Mouse (Mus musculus): Measurements from ENCODE around the gene Suv39h2. TPM values are rescaled to one million over a fixed set of nuclear protein-coding genes. Genes with fewer than 3 reads are reported as not detected.

The Suv39h2 gene
- 3.2 TPM for polyA plus RNA-seq (2014; fragmentation: Illumina TruSeq; extraction: RNeasy Lipid Tissue Mini Kit (QIAGEN cat#74804); ENCODE audit: low read depth, low replicate concordance)

DNA sequence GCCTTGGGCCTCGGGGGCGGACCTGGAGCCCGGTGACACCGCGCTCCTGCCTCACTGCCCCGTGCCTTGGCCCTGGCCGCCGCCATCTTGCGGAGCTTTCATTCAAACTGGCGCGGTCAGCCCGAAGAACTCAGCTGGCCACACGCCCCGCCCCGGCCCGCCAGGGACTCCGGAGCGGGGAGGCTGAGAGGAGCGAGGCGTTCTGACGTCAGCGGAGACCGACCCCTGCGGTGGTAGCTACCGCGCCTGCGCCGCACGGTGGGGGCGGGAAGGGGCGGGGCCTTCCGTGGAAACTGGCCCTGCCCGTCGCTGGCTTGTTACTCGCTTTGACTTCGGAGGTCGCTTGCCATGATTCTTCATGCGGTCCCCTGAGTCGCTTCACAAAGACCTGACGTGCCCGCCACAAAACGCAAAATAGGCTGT is at the start of gene Suv39h2:
Suv39h2 (minus strand) TSS at position 171 of the 423 bp plus-strand sequence.

DNA sequence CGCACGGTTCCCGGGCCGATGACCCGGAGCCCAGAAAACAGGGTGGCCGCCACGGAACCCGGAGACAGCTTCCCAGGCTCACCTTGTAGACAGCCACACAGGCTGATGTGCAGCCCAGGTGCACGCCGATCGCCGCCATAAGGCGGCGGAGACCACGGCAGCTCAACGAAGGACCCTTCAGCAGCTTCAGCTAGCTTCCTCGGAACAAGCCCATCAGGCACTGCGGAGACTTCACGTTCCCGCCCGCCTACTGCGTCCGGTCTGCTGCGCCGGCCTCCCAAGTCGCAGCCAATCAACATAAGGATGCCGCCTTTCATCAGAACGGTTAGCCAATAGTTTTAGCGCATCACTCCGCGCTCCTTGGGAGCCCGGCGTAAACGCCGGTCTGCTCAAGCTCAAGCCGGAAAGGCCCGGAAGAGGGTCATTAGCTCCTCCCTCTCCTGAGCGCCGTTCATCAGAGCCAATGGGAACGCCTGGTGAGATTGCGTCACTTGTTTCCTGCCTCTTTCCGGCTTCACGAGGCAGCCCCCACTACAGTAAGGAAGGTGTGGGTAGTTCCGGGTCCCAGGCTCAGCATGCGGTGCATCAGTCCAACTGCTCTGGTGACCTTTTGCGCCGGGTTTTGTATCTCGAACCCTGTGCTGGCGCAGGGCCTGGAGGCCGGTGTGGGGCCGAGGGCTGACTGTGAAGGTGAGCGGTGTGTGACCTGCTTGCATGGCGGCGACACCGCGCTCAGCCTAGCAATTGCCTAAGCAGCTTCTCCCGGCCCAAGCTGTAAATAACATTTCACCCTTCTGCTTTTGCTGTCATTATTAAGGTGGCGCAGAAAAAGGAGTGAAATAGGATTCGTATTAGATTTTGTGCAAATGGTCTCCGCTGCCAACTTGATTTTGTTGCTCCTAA is 38.0 kb upstream of the Suv39h2 start, which contains the start of the genes Gm45902, Hspa14 and Cdnf:
Gm45902 (minus strand) TSS at position 239 of the 903 bp plus-strand sequence.
Hspa14 (minus strand) TSS at position 263 of the 903 bp plus-strand sequence.
Cdnf (plus strand) TSS at position 479 of the 903 bp plus-strand sequence.

DNA sequence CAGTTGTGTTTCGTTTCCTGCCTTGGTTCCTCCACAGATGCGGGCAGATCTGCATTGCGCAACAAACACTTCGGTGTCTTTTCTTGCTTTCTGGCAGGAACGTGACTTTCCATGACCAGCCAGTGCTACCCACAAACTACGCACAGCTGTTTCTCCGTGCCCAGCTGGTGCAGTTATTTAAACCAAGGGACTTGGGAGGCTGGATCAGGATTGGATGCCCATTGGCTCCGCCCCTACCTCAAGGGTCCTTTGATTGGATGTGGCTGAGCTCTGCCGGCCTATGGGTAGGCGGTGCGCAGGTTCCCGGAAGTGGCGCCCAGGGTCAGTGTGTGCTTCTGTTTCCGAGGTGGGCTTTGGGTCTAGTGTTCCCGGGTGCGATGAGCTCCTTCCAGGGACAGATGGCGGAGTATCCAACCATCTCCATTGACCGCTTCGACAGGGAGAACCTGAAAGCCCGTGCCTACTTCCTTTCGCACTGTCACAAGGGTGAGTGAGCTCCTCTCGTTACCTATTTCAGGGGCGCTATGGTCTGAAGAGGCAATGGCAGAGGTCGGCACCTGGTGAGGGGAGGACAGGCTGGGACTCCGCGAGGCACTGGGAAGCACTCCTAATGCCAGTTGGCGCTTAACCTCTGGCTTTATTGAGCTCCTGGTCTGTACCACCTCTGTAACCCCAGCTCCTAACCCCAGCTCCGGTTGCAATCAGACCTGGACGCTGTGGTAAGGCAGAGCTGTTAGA is 50.8 kb downstream of the Suv39h2 start, which contains the start of gene Dclre1c:
Dclre1c (plus strand) TSS at position 291 of the 738 bp plus-strand sequence.

DNA sequence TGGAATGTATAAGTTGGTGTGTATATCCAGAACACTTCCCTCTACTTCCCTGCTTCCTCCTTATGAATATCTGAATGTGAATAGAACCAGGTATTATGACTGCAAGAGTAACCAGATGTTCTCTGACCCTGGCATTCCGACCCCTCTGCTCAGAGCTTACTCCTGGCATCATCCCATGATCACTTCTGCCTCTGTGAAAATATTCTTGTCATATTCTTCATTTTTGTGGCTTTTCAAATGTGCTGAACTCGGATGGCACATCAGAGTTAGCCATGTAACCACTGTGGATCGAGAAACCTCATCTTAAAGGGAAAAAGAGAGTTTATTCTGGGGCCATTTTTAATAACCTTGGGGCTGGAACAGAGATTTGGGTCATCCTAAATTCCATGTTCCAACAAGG is 52.3 kb downstream of the Suv39h2 start, which contains the start of gene Meig1:
Meig1 (minus strand) TSS at position 101 of the 400 bp plus-strand sequence.

Other genes starting within 250 kb of the Suv39h2 start
- 27.6 TPM for gene Nmt2, start 190.8 kb downstream of the Suv39h2 start, polyA plus RNA-seq (2014; fragmentation: Illumina TruSeq; extraction: RNeasy Lipid Tissue Mini Kit (QIAGEN cat#74804); ENCODE audit: low read depth, low replicate concordance)
- 8.7 TPM for gene Rpp38, start 142.4 kb downstream of the Suv39h2 start, polyA plus RNA-seq (2014; fragmentation: Illumina TruSeq; extraction: RNeasy Lipid Tissue Mini Kit (QIAGEN cat#74804); ENCODE audit: low read depth, low replicate concordance)
- gene Acbd7, start 138.9 kb downstream of the Suv39h2 start, polyA plus RNA-seq (2014; fragmentation: Illumina TruSeq; extraction: RNeasy Lipid Tissue Mini Kit (QIAGEN cat#74804); ENCODE audit: low read depth, low replicate concordance), result not detected
- not detected for gene Olah, start 77.8 kb downstream of the Suv39h2 start, polyA plus RNA-seq (2014; fragmentation: Illumina TruSeq; extraction: RNeasy Lipid Tissue Mini Kit (QIAGEN cat#74804); ENCODE audit: low read depth, low replicate concordance)
- not detected for gene Meig1, start 52.4 kb downstream of the Suv39h2 start, polyA plus RNA-seq (2014; fragmentation: Illumina TruSeq; extraction: RNeasy Lipid Tissue Mini Kit (QIAGEN cat#74804); ENCODE audit: low read depth, low replicate concordance)
- 8.5 TPM for gene Dclre1c, start 50.9 kb downstream of the Suv39h2 start, polyA plus RNA-seq (2014; fragmentation: Illumina TruSeq; extraction: RNeasy Lipid Tissue Mini Kit (QIAGEN cat#74804); ENCODE audit: low read depth, low replicate concordance)
- 1.5 TPM for gene Gm45902, start 37.8 kb upstream of the Suv39h2 start, polyA plus RNA-seq (2014; fragmentation: Illumina TruSeq; extraction: RNeasy Lipid Tissue Mini Kit (QIAGEN cat#74804); ENCODE audit: low read depth, low replicate concordance)
- 37.8 TPM for gene Hspa14, start 37.8 kb upstream of the Suv39h2 start, polyA plus RNA-seq (2014; fragmentation: Illumina TruSeq; extraction: RNeasy Lipid Tissue Mini Kit (QIAGEN cat#74804); ENCODE audit: low read depth, low replicate concordance)
- 2.5 TPM for gene Cdnf, start 38.0 kb upstream of the Suv39h2 start, polyA plus RNA-seq (2014; fragmentation: Illumina TruSeq; extraction: RNeasy Lipid Tissue Mini Kit (QIAGEN cat#74804); ENCODE audit: low read depth, low replicate concordance)
- gene Fam107b, start 95.5 kb upstream of the Suv39h2 start, polyA plus RNA-seq (2014; fragmentation: Illumina TruSeq; extraction: RNeasy Lipid Tissue Mini Kit (QIAGEN cat#74804); ENCODE audit: low read depth, low replicate concordance), result 430 TPM

All from kidney, adult 10 weeks (tissue).